Mouse (Mus musculus): ENCODE data around the gene Ston2.
"Not testable (repeated sequence)": the region's sequence is repeated elsewhere in the genome, so short reads cannot be mapped to it uniquely, and the experiment has no call there.

Gene Ston2

GRCm38 (mm10) chr12:91588670-91589541, 199.3 kb downstream of the Ston2 start:
- peak; percentile 41 for DNase-seq

DNA sequence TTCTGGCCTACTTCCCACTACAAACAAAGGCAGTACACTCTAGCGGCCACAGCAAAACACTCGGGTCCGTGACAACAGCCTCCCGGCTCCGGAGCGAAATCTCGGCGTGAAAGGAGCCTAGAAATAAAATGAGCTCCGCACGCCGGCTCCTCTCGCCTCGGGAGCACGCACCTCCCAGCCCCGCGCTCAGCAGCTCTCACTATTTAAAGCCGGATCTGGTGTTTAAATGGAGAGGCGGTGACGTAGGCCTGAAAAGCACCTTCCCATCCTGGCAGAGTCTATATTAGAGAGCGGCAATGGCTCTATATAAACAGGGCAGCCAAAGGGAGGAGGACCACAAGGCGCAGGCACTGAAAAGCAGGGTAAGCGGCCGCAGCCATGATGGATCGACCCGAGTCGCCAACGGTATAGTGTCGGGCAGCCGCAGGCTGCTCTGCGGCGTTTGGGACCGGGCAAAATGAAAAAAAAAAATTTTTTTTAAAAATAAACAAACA, 200.0 kb downstream of the Ston2 start:
- peak; percentile 90 for DNase-seq

DNA sequence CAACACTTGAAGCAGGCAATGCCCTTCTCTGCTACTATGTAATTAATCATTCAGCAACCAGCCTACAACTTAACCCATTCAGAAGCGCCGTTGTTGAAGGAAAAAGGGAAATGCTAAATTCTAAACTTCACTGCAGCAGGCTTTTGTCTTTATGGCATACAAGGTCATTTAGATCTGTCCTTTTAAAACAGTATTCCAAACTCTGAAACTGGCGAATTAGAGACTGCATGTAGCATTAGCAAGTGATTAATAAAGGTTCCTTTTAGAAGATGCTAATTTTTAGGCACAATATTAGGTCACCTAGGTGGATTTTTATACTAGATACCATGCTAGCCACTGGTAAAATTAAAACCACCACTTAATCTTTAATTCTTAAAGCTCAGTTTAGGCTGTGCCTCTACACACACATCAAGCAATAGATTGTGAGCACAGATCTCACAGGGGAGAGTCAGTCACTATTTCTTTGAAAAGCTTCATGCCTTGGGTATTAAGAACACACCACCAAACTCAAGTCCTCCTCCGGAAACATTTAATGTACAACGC, 200.6 kb downstream of the Ston2 start:
- no peak for DNase-seq

GRCm38 (mm10) chr12:91587077-91587476, 201.1 kb downstream of the Ston2 start:
- DNase-seq, result no peak

GRCm38 (mm10) chr12:91585815-91586214, 202.4 kb downstream of the Ston2 start:
- DNase-seq, result not testable (repeated sequence)

- no peak for DNase-seq
Measured at GRCm38 (mm10) chr12:91585206-91585605, 203.0 kb downstream of the Ston2 start.

DNA sequence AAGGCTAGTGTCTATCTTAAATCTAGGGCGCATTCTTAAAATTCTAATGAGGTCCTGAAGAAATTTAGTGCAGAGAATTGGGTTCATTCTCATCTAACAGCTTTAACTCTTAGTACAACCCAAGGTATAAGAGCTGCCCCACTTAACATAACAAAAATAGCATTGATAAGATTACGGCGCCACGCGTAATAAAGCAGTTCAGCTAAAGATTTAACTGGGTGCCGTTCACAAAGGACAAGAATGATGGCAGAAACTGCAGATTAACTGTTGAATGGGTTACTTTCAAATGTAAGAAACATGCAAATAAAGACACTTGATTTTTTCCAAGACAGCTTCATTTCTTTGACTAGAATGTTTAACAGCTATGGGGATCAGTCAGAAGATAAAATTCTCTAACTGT, 204.8 kb downstream of the Ston2 start:
- DNase-seq, result no peak
